Mouse (Mus musculus) ES-E14 (cell line): ENCODE measurements around the gene Tent5c. TPM values are rescaled to one million over a fixed set of nuclear protein-coding genes. Genes with fewer than 3 reads are reported as not detected.

Source experiments
- DNase-seq: peaks from one replicate; pipeline ENCODE4 v3.0.0-alpha.2; 2013; ENCODE audit warnings: low read depth, low spot score
- H3K27ac ChIP-seq: 2 replicates; pipeline ENCODE4 v1.5.1; 2012; ENCODE audit warnings: low read depth, mild to moderate bottlenecking, low read length, moderate library complexity, mixed read lengths; ENCODE audit not compliant: poor library complexity, insufficient read depth, severe bottlenecking
- H3K36me3 ChIP-seq: 2 replicates; pipeline ENCODE4 v1.6.1; 2012; ENCODE audit warnings: mild to moderate bottlenecking, low read length, moderate library complexity, mixed read lengths; ENCODE audit not compliant: control insufficient read depth, poor library complexity, insufficient read depth, severe bottlenecking
- H3K4me1 ChIP-seq, 2 experiments: fragments of 150-350 bp in 1 of 2; sonication (generic) in 1 of 2; 2 replicates each; pipeline ENCODE4 v1.6.1; 2012; ENCODE audit warnings: low read length in 2 of 2, mild to moderate bottlenecking in 1 of 2, mixed read lengths in 1 of 2; ENCODE audit not compliant: control insufficient read depth in 2 of 2, insufficient read depth in 2 of 2, poor library complexity in 1 of 2
- H3K4me3 ChIP-seq, 2 experiments: fragments of 150-350 bp in 1 of 2; sonication (generic) in 1 of 2; 2 replicates each; pipeline ENCODE4 v1.5.1; 2012; ENCODE audit warnings: low read length in 2 of 2, low read depth in 1 of 2, mild to moderate bottlenecking in 1 of 2, mixed read lengths in 1 of 2; ENCODE audit not compliant: insufficient read depth in 1 of 2, poor library complexity in 1 of 2, severe bottlenecking in 1 of 2
- H3K9ac ChIP-seq: 2 replicates; pipeline ENCODE4 v1.6.1; 2012; ENCODE audit warnings: low read depth, mild to moderate bottlenecking, low read length, mixed read lengths; ENCODE audit not compliant: poor library complexity, insufficient read depth, severe bottlenecking
- H3K9me3 ChIP-seq: fragments of 150-350 bp; sonication (generic); 2 replicates; pipeline ENCODE4 v1.6.1; 2012; ENCODE audit warnings: low read depth, mild to moderate bottlenecking, low read length; ENCODE audit not compliant: control insufficient read depth, insufficient read depth
- CHD2 ChIP-seq: IDR thresholded peaks from 2 replicates; pipeline ENCODE4 v1.6.1; 2014; ENCODE audit warnings: mild to moderate bottlenecking, low read depth, low read length, inconsistent platforms
- HCFC1 ChIP-seq: IDR thresholded peaks from 2 replicates; pipeline ENCODE4 v1.6.1; 2012; ENCODE audit warnings: low read length, inconsistent platforms, borderline replicate concordance; ENCODE audit not compliant: insufficient read depth
- MAFK ChIP-seq: IDR thresholded peaks from 2 replicates; pipeline ENCODE4 v1.6.1; 2014; ENCODE audit warnings: mild to moderate bottlenecking, low read depth, low read length, inconsistent platforms; ENCODE audit not compliant: insufficient read depth
- ZC3H11A ChIP-seq: IDR thresholded peaks from 2 replicates; pipeline ENCODE4 v1.6.1; 2012; ENCODE audit warnings: low read depth, mild to moderate bottlenecking, inconsistent platforms, low read length, borderline replicate concordance
- ZNF384 ChIP-seq: IDR thresholded peaks from 2 replicates; pipeline ENCODE4 v1.6.1; 2012; ENCODE audit warnings: low read depth, low read length, inconsistent platforms
- in situ Hi-C, 2 experiments: fragments of 600-800 bp; cut with MboI; formaldehyde crosslinking; loops; one replicate each; pipeline ENCODE4 v1.15.1; 2025; ENCODE audit warnings: low sequenced_read_pairs in 2 of 2, inconsistent platforms in 1 of 2; ENCODE audit not compliant: unreplicated experiment in 2 of 2
- total RNA-seq: library from RNA; depleted of rRNA; stranded (reverse); fragments of 300-350 nt; gene quantifications from 2 replicates; pipeline ENCODE4 v1.2.3, GENCODE M21; 2012

The Tent5c gene
- total RNA-seq, 1 experiment = 1.2 TPM

- Histone ChIP-seq H3K9me3 (no peaks in the 10 kb centered on the region), H3K27ac (no peak overlapping the region), H3K4me1 (peaks cover 0 to 4% of the 10 kb centered on the region in 2 experiments; a peak in 1 of 4 replicates), H3K9ac (no peak overlapping the region), H3K4me3 (no peak overlapping the region), H3K36me3 (no peaks in the 10 kb centered on the region)
- TF ChIP-seq ZC3H11A (no peak), MAFK (no peak), HCFC1 (no peak), CHD2 (no peak), ZNF384 (no peak)
- DNase-seq = no peak
- in situ Hi-C loops = no loop called here
Observed at GRCm38 (mm10) chr3:100464596-100464995, 24.5 kb downstream of the Tent5c start.

GRCm38 (mm10) chr3:100463959-100464265 lies 25.2 kb downstream of the Tent5c start:
- peaks cover 0 to 4% of the 10 kb centered on the region in 2 experiments; a peak in 1 of 4 replicates for H3K4me1 ChIP-seq
- H3K27ac ChIP-seq = no peak overlapping the region
- no peaks in the 10 kb centered on the region for H3K36me3 ChIP-seq
- no peak for TF ChIP-seq HCFC1
- TF ChIP-seq ZNF384 = no peak
- TF ChIP-seq ZC3H11A = no peak
- TF ChIP-seq CHD2 = no peak
- no peak for TF ChIP-seq MAFK
- in situ Hi-C loops = no loop called here
- H3K4me3 ChIP-seq = no peak overlapping the region
- DNase-seq = no peak
- no peak overlapping the region for H3K9ac ChIP-seq
- no peaks in the 10 kb centered on the region for H3K9me3 ChIP-seq

- Histone ChIP-seq H3K9me3 (no peaks in the 10 kb centered on the region), H3K36me3 (no peaks in the 10 kb centered on the region), H3K27ac (no peak overlapping the region), H3K9ac (no peak overlapping the region), H3K4me1 (peaks cover 0 to 4% of the 10 kb centered on the region in 2 experiments; a peak in 1 of 4 replicates), H3K4me3 (no peak overlapping the region)
- no peak for TF ChIP-seq ZNF384
- no peak for TF ChIP-seq MAFK
- no peak for TF ChIP-seq ZC3H11A
- TF ChIP-seq CHD2 = no peak
- no peak for TF ChIP-seq HCFC1
- no peak for DNase-seq
- in situ Hi-C loops = no loop called here
Observed at GRCm38 (mm10) chr3:100463160-100463958, 25.8 kb downstream of the Tent5c start.

GRCm38 (mm10) chr3:100462235-100463083 lies 26.7 kb downstream of the Tent5c start:
- H3K27ac ChIP-seq = no peak overlapping the region
- no peak overlapping the region for H3K4me3 ChIP-seq
- DNase-seq = no peak
- no peaks in the 10 kb centered on the region for H3K36me3 ChIP-seq
- no peaks in the 10 kb centered on the region for H3K9me3 ChIP-seq
- peaks cover 0 to 4% of the 10 kb centered on the region in 2 experiments; a peak in 1 of 4 replicates for H3K4me1 ChIP-seq
- in situ Hi-C loops = no loop called here
- no peak overlapping the region for H3K9ac ChIP-seq
- TF ChIP-seq HCFC1 (no peak), ZNF384 (no peak), CHD2 (no peak), MAFK (no peak), ZC3H11A (no peak)
